Mouse (Mus musculus) kidney, embryonic 16.5 days (tissue): ENCODE measurements at regions not wholly inside any gene's neighbourhood (a gene's known extent, or its start where the extent isn't known, plus 50 kb on each side); places are given as distances from the start of the nearest gene placed in this dataset.

Experiments used
- ATAC-seq: fragments of 200-750 bp; cut with Nextera tagmentation; 2 replicates; pipeline ENCODE4 v1.8.0; 2017; ENCODE audit warnings: moderate TSS enrichment; ENCODE audit not compliant: low FRiP score, low TSS enrichment
- H3K27ac ChIP-seq: fragments of 300-500 bp; sonication (generic); 2 replicates; pipeline ENCODE4 v1.5.1; 2014; ENCODE audit warnings: low read length
- H3K27me3 ChIP-seq: fragments of 300-500 bp; sonication (generic); 2 replicates; pipeline ENCODE4 v1.6.1; 2014; ENCODE audit warnings: low read length, control low read depth, mixed read lengths; ENCODE audit not compliant: insufficient read depth
- H3K36me3 ChIP-seq: fragments of 300-500 bp; sonication (generic); 2 replicates; pipeline ENCODE4 v1.6.1; 2014; ENCODE audit warnings: low read length, control low read depth, mixed read lengths; ENCODE audit not compliant: insufficient read depth
- H3K4me1 ChIP-seq: fragments of 300-500 bp; sonication (generic); 2 replicates; pipeline ENCODE4 v1.6.1; 2014; ENCODE audit warnings: low read length, control low read depth, mixed read lengths; ENCODE audit not compliant: insufficient read depth
- H3K4me2 ChIP-seq: fragments of 300-500 bp; sonication (generic); replicated peaks from 2 replicates; pipeline ENCODE4 v1.6.1; 2014; ENCODE audit warnings: low read depth, low read length
- H3K4me3 ChIP-seq: fragments of 300-500 bp; sonication (generic); 2 replicates; pipeline ENCODE4 v1.5.1; 2014; ENCODE audit warnings: mild to moderate bottlenecking, low read length
- H3K9ac ChIP-seq: fragments of 300-500 bp; sonication (generic); replicated peaks from 2 replicates; pipeline ENCODE4 v1.6.1; 2014; ENCODE audit warnings: low read length
- H3K9me3 ChIP-seq: fragments of 300-500 bp; sonication (generic); 2 replicates; pipeline ENCODE4 v1.6.1; 2016; ENCODE audit warnings: low read length, control low read depth
- WGBS: fragments of 180-500 bp; shearing (Covaris S2); extraction: QIAGEN DNeasy Blood & Tissue Kit; methylation state at CpG from one replicate; pipeline ENCODE4 v1.1.7; 2014; 5-methylcytosine and 5-hydroxymethylcytosine counted together

DNA sequence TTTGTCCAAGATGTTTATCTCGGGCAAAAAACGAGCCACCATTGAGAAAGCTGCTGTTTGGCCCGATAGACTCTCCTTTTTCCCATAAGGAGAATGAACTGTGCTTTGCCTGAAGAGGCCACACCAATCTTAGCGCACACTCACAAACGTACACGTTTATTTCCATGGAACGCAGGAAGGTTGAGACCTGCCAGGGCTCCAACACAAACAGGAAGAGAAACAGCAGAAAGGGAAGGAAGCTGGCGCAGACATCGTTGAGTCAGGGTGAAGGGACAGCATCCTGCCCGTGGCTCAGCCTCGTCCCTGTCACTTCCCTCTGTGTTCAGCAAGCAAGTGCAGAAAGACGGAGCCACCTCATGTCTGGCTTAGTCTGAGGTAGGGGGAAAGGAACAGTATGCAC, 56.8 kb upstream of the Ivns1abp start:
- Histone ChIP-seq H3K4me1 (peaks cover 9% of the 10 kb centered on the region; the same call in 1 of the 2 replicates), H3K4me2 (no peak overlapping the region), H3K9me3 (no peaks in the 10 kb centered on the region), H3K27ac (no peak overlapping the region), H3K4me3 (no peak overlapping the region), H3K9ac (no peak overlapping the region), H3K27me3 (no peaks in the 10 kb centered on the region), H3K36me3 (no peaks in the 10 kb centered on the region)
- 55% methylated on average over 12 of the region's 12 CpGs for WGBS
- ATAC-seq = 0 out of 2 replicates have a peak, but pooled peaks have one; percentile 42

GRCm38 (mm10) chr1:151289061-151289460, 55.2 kb upstream of the Ivns1abp start:
- Histone ChIP-seq H3K27me3 (no peaks in the 10 kb centered on the region), H3K36me3 (no peaks in the 10 kb centered on the region), H3K4me1 (peaks cover 9% of the 10 kb centered on the region; the same call in 1 of the 2 replicates), H3K9ac (no peak overlapping the region), H3K4me2 (no peak overlapping the region), H3K4me3 (no peak overlapping the region), H3K27ac (no peak overlapping the region), H3K9me3 (no peaks in the 10 kb centered on the region)
- no peak for ATAC-seq
- 69% methylated on average over 7 of the region's 7 CpGs for WGBS

DNA sequence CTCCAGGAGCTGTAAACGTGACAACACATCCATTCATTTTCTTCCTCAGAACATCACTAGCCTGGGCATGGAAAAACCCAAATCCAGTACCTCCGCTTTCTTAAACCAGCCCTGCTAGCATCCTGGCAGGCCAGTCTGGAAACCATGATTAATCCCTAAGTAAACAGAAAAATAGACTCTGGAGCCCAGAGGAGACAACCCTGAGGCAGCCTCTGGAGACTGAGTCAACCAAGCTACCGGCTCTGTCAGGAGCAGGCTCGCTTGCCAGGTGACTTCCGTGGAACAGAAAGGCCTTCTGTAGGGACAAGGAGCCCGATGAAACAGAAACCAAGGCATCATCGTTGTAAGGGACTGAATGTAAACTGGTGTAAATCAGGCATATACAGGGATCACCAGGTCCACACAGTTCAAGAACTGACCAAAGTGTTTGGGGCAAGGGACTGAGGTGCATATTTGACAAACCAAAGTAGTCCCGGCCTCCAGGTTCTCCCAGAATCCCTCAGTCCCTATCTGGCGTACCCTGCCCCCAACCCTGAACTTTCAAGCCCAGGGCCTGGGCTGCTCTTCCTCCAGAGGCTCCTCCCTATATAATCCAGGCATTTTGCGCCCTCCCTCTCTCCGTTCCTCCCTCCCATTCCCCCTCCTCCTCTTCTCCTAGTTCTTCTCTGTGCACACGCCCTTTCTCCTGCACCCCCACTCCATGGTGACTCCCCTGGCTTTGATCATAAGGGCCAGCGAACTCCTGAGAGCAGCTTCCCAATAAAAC, 54.6 kb upstream of the Ivns1abp start:
- Histone ChIP-seq H3K36me3 (no peaks in the 10 kb centered on the region), H3K4me3 (no peak overlapping the region), H3K9me3 (no peaks in the 10 kb centered on the region), H3K27me3 (no peaks in the 10 kb centered on the region), H3K4me1 (peaks cover 9% of the 10 kb centered on the region; the same call in 1 of the 2 replicates), H3K9ac (no peak overlapping the region), H3K27ac (no peak overlapping the region), H3K4me2 (peak overlapping the region; percentile 21; the same call in 1 of the 2 replicates)
- ATAC-seq = 0 out of 2 replicates have a peak, but pooled peaks have one; percentile 4
- 54% methylated on average over 13 of the region's 13 CpGs for WGBS

DNA sequence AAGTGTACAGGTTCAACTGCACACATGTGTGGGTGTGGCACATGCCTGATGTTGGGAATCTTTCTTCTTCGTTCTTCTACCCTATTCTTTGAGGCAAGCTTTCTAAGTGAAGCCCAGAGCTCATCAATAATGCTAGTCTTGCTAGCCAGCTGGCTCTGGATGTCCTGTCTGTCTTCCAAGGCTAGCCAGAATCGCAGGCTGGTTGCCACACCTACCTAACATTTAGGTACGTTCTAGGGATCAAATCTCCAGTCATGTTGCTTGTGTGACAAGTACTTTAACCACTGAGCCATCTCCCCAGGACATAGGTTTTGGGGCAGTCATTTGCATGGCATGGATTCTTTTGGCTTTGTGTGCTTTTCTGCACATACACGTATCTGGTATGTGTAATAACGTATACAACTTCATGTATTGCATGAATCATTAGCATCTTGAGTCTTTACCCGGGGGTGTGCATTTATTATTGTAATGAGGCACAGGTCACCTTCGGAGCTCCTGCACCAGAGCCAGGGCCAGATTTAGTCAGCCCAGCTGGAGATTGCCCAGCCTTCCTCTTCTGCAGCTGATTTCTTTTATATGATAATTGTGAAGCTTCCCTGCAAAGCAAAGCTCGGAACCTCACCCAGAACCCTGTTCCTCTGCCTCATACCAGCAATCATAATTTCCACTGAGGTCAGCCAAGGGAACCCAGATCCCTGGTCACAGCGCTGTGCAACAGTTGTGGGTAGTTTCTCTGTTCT, 50.8 kb upstream of the Ivns1abp start:
- WGBS = 75% methylated on average over 9 of the region's 9 CpGs
- Histone ChIP-seq H3K9me3 (no peaks in the 10 kb centered on the region), H3K27me3 (no peaks in the 10 kb centered on the region), H3K4me2 (no peak overlapping the region), H3K4me3 (no peak overlapping the region), H3K27ac (no peak overlapping the region), H3K9ac (no peak overlapping the region), H3K36me3 (no peaks in the 10 kb centered on the region), H3K4me1 (peaks cover 12% of the 10 kb centered on the region; the same call in 1 of the 2 replicates)
- no peak for ATAC-seq
